Mouse (Mus musculus): ENCODE data around the gene Hspa2.

Gene Hspa2

DNA sequence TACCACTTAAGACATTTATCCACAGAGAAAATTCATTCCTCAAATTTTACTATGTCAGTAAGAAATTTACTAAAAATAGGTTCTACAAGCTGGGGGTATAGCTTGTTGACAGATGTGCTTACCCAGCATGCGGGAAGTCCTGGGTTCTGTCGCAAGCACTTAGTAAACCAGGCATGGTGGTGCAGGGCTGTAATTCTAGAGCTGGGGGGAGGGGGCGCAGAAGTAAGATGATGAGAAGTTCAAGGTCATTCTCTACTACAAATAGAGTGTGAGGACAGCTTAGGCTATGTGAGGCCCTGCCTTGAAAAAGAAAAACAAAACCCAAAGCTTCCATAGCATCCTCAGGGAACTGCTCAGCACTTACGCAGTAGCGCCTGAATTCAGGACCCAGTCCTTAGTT lies 25.4 kb upstream of the Hspa2 start:
- DNase-seq: no peak

DNA sequence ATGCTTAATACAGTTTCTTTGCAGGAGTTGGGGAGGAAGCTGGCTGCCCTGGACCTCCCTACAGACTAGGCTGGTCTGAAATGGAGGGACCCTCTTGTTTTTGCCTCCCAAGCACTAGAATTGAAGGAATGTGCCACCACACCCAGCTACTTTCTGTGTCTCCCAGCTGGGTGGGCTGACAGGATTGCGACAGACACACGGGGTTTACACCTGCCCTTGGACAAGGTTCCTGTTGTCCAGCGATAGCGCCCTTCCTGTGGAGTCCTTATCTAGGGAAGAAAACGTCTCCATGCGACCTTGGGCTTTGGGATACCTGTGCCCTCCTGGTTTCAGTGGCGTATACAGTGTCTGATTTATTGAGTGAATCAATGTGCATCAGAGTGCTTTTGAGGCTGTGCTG lies 23.8 kb upstream of the Hspa2 start:
- no peak for DNase-seq

DNA sequence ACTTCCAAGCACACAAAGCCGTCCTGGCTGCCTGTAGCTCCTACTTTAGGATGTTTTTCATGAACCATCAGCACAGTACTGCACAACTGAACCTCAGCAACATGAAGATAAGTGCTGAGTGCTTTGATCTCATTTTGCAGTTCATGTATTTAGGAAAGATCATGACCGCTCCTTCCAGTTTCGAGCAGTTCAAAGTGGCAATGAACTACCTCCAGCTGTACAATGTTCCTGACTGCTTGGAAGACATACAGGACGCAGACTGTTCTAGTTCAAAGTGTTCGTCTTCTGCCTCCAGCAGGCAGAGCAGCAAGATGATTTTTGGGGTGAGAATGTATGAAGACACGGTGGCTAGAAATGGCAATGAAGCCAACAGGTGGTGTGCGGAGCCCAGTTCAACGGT lies 18.6 kb upstream of the Hspa2 start:
- DNase-seq: no peak

DNA sequence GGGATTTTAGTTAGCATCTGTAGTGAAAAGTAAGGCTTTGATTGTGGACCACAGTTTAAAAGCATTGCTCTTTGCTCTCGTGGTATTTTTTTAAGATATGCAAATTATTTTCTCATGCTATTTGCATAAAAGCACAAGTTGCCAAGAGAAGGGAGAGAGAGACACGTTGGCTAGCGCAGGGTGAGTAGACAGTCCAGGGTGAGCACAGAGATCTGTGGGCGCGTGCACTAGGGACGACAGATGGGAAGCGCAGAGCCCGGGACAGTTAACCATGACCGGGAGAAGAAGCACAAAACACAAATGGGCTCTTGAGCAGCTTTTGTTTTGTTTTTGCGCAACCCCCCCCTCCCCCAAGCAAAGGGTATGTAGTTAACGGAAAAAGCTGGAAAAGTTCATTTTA lies 15.2 kb upstream of the Hspa2 start:
- no peak for DNase-seq

DNA sequence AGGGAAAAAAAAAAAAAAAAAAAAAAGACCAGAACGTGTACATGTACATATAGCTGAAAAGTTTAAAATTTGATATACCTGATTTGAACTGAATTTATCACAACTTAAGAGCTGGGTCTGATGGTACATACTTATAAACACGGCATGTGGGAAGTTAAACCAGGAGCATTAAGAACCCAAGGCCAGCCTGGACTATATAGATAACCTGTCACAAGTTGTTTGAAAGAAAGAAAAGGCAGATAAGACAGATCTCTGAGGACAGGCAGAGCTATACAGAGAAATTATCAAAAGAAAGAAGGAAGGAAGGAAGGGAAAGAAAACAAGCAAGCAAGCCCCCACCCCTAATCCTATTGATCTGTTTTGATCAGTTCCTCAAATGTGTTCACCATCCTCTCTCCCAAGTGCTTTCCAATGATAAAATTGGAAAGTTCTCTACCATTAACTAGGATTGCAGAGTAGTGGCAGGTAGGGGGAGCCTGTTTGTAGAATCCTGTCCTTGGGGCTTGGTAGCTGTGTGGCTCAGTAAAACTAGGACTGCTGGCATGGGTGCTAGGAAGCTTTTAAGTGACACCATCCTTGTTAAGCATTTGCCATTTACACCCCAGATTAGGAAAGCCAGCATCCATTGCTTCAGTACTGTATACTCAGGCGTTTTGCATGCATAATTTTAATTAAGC lies 12.2 kb upstream of the Hspa2 start:
- DNase-seq: no peak

DNA sequence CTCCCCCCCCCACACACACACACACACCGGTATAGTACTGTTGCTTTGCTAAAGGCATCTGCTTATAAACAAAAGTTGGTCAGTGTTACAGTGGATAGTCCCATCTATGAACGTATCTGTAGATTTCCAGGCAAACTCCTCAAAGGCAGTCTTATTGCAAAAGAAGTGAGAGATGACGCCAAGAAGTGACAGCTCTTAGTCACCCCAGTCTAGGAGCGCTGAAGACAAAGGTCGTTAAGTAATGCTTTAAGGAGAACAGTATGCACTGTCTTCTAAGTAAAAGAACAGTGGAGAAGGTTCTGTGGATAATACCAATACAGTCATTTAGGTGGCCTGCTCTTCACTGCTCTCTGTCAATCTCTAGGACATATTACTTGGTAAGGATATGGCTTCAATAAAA lies 11.0 kb upstream of the Hspa2 start:
- DNase-seq: no peak

DNA sequence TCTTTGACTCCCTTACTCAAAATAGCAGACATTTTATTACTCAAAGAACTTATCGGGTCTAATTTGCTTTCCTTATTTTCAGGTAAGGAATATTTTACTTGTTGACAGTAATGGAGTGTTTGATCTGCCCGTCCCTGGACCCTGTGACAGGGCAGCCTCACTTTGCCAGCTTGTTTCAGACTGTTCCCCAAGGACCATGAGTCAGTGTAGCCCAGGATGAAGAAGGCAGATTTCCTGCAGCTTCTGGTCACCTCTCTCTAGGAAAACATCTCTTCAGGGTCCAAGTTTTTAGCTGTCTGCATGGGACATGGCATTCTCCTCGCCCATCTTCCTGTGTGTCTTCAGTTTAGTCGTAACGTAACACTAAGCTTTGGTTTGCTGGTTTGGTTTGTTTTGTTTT lies 6.7 kb upstream of the Hspa2 start:
- no peak for DNase-seq

DNA sequence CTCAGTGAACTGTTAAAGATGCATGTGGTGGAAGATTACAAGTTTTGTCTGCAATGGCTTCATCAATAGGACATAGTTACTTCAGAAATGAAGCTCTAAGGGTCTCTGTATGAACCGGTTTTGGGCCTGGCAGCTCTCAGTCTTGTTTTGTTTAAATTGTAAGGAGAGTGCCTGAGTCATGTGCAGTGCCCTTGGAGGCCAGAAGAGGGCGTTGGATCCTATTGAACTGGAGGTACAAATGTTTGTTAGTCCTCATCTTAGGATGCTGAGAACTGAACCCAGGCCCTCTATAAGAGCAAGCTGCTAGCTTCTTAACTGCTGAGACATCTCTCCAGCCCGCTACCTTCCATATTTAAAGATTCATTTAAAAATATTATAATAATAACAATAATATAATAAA lies 2.3 kb upstream of the Hspa2 start:
- no peak for DNase-seq

DNA sequence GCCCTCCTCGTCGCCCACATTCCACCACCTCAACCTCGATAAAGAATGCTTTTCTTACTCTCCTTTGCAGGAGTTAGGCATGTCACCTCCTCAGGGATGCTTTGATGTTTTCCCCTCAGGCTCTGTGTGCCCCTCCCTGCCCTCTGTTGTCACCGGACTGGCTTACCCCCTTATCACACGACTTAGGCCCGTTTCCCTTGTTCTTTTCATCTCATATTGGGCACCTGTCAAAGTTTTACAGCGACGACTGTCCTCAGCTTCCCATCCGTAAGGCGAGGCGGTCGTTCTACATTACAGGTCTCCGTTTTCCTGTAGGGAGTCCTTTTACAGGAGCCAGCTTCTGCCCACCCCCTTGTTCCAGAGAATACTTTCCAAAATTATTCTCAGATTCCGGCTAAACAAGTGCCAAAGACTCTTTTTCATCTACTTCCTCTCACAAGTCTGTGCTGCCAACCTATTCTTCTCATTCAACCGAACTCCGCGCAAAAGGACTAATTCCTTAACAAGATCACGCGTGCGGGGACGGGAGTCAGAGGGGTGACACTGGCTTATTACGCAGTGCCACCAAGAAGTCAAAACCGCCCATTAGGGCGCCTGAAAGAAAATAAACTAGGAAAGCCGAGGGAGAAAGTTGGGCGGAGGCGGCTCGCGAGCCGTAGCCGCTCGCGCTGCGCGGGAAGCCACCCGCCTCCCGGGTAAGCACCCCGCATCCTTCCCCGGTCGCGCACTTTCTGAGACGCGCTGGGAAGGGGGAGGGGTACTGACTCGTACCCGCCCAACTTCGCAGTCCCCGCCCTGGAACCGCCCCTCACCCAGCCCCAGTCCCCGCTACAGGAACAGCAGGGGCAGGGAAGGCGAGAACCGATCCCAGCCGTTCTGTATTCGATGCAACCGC lies 738 bp upstream of the Hspa2 start:
- DNase-seq: peak in 1 of 2 experiments; percentile 9

DNA sequence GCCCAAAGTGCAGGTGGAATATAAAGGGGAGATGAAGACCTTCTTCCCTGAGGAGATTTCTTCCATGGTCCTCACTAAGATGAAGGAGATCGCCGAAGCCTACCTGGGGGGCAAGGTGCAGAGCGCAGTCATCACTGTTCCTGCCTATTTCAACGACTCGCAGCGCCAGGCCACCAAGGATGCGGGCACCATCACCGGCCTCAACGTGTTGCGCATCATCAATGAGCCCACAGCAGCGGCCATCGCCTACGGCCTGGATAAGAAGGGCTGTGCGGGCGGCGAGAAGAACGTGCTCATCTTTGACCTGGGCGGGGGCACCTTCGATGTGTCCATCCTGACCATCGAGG lies 833 bp downstream of the Hspa2 start:
- no peak for DNase-seq

DNA sequence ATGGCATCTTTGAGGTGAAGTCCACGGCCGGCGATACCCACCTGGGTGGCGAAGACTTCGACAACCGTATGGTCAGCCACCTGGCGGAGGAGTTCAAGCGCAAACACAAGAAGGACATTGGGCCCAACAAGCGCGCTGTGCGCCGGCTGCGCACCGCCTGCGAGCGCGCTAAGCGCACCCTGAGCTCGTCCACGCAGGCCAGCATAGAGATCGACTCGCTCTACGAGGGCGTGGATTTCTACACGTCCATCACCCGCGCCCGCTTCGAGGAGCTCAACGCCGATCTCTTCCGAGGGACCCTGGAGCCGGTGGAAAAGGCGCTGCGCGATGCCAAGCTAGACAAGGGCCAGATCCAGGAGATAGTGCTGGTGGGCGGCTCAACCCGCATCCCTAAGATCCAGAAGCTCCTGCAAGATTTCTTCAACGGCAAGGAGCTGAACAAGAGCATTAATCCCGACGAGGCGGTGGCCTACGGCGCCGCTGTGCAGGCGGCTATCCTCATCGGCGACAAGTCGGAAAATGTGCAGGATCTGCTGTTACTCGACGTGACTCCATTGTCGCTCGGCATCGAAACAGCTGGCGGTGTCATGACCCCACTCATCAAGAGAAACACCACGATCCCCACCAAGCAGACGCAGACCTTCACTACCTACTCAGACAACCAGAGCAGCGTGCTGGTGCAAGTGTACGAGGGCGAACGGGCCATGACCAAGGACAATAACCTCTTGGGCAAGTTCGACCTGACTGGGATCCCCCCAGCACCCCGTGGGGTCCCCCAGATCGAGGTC lies 1.4 kb downstream of the Hspa2 start:
- DNase-seq: peak; percentile 50 to 62

DNA sequence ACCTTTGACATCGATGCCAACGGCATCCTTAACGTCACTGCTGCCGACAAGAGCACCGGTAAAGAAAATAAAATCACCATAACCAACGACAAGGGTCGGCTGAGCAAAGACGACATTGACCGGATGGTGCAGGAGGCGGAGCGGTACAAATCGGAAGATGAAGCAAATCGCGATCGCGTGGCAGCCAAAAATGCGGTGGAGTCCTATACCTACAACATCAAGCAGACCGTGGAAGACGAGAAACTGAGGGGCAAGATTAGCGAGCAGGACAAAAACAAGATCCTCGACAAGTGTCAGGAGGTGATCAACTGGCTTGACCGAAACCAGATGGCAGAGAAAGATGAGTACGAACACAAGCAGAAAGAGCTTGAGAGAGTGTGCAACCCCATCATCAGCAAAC lies 2.0 kb downstream of the Hspa2 start:
- DNase-seq: peak; percentile 20 to 33

DNA sequence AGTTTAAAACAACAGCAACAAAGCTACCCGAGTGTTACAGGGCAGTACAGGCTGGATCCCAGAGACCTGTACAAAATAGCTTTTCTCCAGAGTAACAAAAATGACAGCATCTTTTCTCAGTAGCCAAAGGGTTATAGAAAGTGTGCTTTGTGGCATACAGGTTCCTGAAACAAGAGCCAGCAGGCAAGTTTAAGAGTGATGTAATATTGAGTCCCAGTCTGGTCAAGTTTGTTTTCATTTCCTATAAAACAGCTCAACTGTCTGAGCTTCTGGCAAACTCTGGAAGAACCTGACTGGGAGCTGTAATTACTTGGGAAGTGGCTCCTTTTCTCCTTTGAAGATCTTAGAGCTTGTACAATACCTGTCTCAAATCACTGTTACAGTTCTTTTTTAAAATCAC lies 3.2 kb downstream of the Hspa2 start:
- no peak for DNase-seq

DNA sequence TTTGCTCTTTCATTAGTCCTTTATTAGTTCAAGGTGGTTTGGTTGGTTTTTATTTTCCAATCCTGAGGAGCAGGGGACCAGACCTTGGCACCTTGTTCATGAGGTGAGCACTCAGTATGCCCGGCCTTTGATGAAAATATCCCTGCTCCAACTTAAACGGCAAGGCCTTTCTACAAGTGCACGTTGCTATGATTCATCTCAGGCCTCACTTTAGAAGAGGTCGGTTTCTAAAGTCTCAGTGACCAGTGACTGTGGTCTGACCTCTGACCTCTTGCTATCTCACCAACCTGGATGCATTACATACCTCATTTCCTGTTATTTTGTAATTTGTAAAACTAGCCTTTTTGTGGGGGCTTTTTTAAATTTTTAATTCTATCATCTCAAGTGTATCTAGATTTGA lies 5.2 kb downstream of the Hspa2 start:
- no peak for DNase-seq

DNA sequence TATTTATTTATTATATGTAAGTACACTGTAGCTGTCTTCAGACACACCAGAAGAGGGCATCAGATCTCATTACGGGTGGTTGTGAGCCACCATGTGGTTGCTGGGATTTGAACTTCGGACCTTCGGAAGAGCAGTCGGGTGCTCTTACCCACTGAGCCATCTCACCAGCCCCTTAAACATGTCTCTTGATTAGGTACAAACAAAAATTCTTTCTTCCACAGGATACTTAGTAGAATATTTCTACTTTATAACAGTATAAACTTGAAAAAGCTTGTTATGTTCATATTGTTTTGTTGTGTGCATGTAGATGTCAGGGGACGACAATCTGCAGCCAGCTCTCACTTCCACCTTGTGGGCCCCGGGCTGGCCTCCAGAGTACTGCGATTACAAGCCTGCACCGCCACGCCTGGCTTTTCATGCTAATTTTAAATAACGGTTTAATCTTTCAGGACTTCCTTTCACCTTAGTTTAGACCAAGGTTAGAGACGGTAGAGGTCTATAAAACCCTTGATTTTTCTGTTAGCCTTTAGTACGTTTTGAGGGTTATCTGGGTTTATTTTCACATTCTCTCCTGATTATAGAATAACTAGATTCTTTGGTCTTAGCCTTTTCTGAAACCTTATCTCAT lies 11.5 kb downstream of the Hspa2 start:
- no peak for DNase-seq

DNA sequence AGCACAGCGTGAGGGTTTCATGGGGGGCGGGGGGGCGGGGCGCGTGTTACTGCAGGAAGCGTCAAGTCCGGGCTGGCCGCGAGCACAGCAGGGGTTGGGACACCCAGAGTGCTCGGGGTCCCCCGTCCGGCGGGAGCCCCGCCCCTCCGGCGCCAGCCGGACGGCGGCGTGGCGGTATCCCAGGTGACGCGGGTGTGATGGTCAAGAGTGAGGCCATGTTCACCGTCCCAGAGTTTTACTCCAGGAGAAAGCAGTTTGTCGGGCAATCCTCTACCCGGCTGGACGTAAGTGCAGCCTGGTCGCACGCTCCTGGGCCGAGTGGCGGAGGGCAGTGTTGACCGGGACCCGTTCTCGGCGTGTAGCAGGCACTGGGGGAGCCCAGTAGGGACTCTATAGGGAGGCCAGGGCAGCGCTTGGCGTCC lies 13.5 kb downstream of the Hspa2 start, which contains the start of gene Ppp1r36:
TSS of gene Ppp1r36 (plus strand) at position 106 of the 422 bp plus-strand sequence.
- DNase-seq: peak; percentile 60 to 72

DNA sequence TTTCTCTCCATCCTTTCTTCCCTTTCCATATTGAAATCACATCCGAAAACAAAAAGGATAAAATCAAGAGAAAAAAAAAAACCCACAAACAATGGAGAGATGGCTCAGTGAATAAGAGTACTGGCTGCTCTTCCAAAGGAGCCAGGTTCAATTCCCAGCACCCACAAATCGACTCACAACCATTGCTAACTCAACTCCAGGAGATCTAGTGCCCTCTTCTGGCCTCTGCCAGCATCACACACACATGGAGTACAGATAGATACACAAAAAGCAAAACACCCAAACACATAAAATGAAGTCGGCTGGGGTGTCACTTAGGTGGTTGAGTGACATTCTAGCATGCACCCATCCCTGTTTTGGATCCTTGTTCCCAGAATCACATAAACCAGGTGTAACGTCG lies 14.4 kb downstream of the Hspa2 start:
- DNase-seq: no peak

DNA sequence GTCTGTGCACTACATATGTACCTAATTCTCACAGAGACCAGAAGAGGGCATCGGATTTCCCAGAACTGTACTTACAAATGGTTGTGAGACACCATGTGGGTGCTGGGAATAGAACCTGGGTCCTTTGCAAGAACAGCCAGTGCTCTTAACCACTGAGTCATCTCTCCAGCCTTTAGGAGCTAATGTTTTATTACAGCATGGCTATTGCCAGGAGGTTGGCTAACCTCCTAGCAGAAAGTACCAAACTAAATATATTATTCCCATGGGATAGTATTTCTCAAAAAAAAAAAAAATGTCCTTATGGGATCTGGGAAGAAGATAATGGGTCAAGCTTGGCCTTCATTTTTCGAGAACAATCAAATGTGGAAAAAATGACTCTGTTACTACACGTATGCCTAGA lies 21.3 kb downstream of the Hspa2 start:
- no peak for DNase-seq

DNA sequence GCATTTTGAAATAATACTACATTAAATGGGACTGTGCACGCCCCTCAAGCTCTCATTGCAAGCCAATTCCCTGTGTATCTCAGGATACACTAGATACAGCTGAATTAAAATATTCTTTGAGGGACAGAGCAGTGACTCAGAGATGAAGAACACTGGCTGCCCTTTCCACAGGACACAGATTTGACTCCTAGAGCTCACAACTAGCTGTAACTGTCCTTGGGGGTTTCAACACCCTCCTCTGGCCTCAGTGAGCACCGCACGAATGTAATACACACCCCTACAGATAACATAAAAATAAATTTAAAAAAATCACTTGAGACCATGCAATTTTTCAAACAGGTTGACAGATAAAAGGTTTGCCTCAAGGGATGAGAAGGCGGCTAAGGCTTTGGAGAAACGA lies 23.6 kb downstream of the Hspa2 start:
- DNase-seq: no peak

DNA sequence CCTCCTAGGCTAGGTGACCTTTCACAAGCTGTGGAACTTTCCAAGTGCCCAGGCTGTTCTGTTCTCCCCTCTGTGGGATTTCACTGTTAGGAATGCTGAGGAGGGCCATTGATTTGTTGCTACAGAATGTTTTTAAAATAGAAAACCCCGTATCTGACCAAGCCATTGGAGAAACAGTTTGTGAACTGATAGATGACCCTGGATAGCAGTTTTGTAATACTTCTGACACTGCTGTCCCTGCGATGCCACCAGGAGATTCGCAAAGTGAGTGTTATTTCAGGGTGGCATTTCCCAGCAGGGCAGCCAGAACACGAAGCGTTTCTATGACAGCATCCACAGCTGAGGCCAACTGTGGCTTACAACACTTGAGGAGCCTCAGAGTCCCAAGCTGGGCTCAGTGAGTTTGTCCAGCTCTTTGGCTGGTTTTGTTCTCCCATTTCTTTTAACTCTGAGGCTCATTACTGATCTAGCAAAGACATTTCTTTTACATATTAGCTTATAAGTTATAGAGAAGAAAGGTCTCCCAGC lies 27.0 kb downstream of the Hspa2 start:
- no peak for DNase-seq

DNA sequence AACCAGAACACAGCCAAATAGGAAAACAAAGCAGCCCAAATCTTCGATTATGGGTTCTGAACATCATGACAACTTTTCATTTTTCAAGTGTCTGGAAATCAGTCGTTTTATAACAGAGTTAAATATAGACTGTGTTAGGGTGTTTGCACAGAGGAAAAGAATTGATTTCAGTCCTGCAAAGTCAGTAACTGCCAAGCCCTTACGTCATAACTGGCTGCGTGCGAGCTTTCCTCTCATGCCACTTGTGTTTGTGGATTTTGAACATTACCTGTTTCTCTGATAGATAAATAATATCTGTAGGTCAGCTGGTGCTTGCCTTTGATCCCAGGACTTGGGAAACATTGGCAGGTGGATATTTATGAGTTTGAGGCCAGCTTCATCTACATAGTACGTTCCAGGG lies 27.5 kb downstream of the Hspa2 start:
- no peak for DNase-seq

DNA sequence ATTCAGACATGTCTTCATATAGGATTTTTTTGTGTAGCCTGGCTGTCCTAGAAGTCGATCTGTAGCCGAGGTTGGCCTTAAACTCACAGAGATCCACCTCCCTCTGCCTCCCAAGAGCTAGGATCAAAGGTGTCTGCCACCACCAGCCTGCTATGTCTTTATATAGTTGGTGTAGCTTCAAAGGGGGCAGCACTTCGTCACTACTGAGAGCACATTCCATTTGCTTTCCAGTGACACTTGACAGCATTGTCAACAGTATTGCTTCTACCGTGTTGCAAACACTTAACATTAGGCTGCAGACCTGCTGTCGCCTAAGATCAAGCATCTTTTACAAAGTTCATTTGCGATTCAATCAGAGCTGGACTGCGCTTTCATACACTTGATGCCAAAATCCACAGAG lies 30.1 kb downstream of the Hspa2 start:
- DNase-seq: no peak

DNA sequence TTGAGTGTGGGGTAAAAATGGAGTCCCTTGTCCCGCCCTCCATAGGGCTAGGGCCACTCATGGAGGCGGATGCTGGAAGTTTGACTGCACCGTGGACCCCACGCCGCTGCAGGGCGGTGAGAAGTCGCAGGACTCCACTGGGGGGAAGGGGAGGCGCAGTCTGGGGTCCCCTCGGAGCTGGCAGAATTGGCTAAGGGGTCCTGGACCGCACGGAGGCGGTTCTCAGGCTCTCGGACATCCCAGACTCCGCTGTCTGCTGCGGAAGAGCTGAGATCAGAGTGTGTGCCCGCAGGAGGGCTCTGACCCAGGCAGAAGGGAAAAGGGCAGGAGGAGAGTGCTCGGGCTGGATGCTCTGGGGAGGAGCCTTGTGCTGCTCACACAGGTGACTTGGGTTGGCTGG lies 31.1 kb downstream of the Hspa2 start:
- peak; percentile 20 to 24 for DNase-seq
